Mouse (Mus musculus) midbrain, embryonic 12.5 days (tissue): ENCODE results near the gene Ptdss2. TPM values are rescaled to one million over a fixed set of nuclear protein-coding genes. Genes with fewer than 3 reads are reported as not detected.

Experiments used
- ATAC-seq: fragments of 200-750 bp; cut with Nextera tagmentation; 2 replicates; pipeline ENCODE4 v1.8.0; 2017; ENCODE audit warnings: low read depth, moderate TSS enrichment, moderate library complexity; ENCODE audit not compliant: low FRiP score
- H3K27ac ChIP-seq: fragments of 300-500 bp; sonication (generic); replicated peaks from 2 replicates; pipeline ENCODE4 v1.5.1; 2016; ENCODE audit warnings: mild to moderate bottlenecking
- H3K27me3 ChIP-seq: fragments of 300-500 bp; sonication (generic); 2 replicates; pipeline ENCODE4 v1.6.1; 2016; ENCODE audit warnings: mild to moderate bottlenecking
- H3K36me3 ChIP-seq: fragments of 300-500 bp; sonication (generic); 2 replicates; pipeline ENCODE4 v1.6.1; 2016
- H3K4me1 ChIP-seq: fragments of 300-500 bp; sonication (generic); 2 replicates; pipeline ENCODE4 v1.6.1; 2016
- H3K4me2 ChIP-seq: fragments of 300-500 bp; sonication (generic); replicated peaks from 2 replicates; pipeline ENCODE4 v1.6.1; 2016; ENCODE audit warnings: mild to moderate bottlenecking, moderate library complexity
- H3K4me3 ChIP-seq: fragments of 300-500 bp; sonication (generic); 2 replicates; pipeline ENCODE4 v1.5.1; 2016; ENCODE audit warnings: mild to moderate bottlenecking
- H3K9ac ChIP-seq: fragments of 300-500 bp; sonication (generic); replicated peaks from 2 replicates; pipeline ENCODE4 v1.6.1; 2016; ENCODE audit warnings: mild to moderate bottlenecking, moderate library complexity
- H3K9me3 ChIP-seq: fragments of 300-500 bp; sonication (generic); 2 replicates; pipeline ENCODE4 v1.6.1; 2016; ENCODE audit warnings: mild to moderate bottlenecking
- WGBS: fragments of 180-500 bp; shearing (Covaris S2); methylation state at CpG from one replicate; pipeline ENCODE4 v1.1.7; 2016; 5-methylcytosine and 5-hydroxymethylcytosine counted together
- polyA plus RNA-seq: library from polyadenylated mRNA; unstranded; fragments of >200 nt; fragmentation: Nextera tagmentation; extraction: Ambion mirVana; gene quantifications from 2 replicates; pipeline ENCODE4 v1.2.1, GENCODE M21; 2016

The Ptdss2 gene
- polyA plus RNA-seq, 1 experiment from 2014 or later, result 67.5 TPM

DNA sequence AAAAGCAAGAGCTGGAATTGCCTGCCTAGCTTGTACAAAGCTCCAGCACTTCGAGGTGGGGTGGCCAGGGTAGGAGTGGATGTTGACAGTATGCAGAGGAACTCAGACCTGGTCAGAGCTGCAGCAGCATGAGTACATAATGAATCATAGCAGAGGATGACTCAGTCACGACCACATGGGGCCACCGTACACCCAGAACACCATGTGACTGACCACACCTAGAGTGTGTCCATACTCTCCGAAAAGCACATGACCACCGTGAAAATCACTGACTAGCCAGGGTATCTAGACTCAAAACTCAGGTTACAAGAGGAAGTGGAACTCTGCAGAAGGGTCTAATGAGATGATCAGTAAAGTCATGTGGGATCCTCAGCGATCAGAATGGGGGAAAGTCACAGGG lies 42.7 kb downstream of the Ptdss2 start:
- no peaks in the 10 kb centered on the region for H3K9me3 ChIP-seq
- H3K4me1 ChIP-seq, result peaks cover 14% of the 10 kb centered on the region
- H3K4me3 ChIP-seq, result no peak overlapping the region
- no peak overlapping the region for H3K9ac ChIP-seq
- no peak overlapping the region for H3K27ac ChIP-seq
- peaks cover 37% of the 10 kb centered on the region for H3K36me3 ChIP-seq
- WGBS, result 90% methylated on average over 6 of the region's 6 CpGs
- H3K27me3 ChIP-seq, result no peaks in the 10 kb centered on the region
- ATAC-seq, result no peak
- no peak overlapping the region for H3K4me2 ChIP-seq

DNA sequence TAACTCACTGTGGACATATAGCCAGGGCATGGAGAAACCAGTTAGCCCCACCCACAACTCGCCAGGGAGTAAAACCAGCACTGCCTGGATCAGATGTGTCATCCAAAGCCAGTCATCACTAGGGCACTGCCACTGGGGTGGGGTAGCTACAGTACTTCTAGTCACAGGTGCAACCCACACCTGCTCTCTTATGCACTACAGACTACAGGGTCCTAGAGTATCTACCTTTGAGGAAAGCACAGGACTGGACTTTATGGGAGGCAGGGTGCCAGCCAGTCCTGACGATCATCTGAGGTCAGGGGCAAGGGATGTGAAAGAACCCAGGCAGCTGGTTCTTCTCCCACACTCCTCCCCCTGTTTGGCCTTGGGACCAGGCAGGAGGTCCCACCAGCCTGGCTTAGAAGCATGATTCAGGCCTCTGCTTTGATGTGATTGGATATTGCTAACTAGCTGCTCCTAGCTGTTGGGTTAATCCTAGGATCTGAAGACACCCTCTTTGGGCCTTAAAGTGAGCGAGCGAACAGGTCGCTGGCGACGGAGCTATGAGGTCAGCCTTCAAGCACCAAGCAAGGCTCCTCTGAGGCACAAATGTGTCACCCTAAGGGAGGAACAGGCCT lies 45.8 kb downstream of the Ptdss2 start:
- peak overlapping the region; percentile 19 for H3K4me3 ChIP-seq
- WGBS, result 18% methylated on average over 7 of the region's 7 CpGs
- H3K36me3 ChIP-seq, result peaks cover 16% of the 10 kb centered on the region; the same call in 1 of the 2 replicates
- H3K27me3 ChIP-seq, result no peaks in the 10 kb centered on the region
- ATAC-seq, result no peak
- H3K27ac ChIP-seq, result no peak overlapping the region
- peaks cover 17% of the 10 kb centered on the region for H3K4me1 ChIP-seq
- H3K4me2 ChIP-seq, result peak overlapping the region; percentile 48
- H3K9me3 ChIP-seq, result no peaks in the 10 kb centered on the region
- peak overlapping the region; percentile 35 for H3K9ac ChIP-seq

- ATAC-seq, result no peak
- Histone ChIP-seq H3K27ac (no peak overlapping the region), H3K4me2 (peak overlapping the region; percentile 48), H3K4me3 (peak overlapping the region; percentile 19), H3K9ac (peak overlapping the region; percentile 35), H3K9me3 (no peaks in the 10 kb centered on the region), H3K27me3 (no peaks in the 10 kb centered on the region), H3K36me3 (peaks cover 11% of the 10 kb centered on the region; the same call in 1 of the 2 replicates), H3K4me1 (peaks cover 22% of the 10 kb centered on the region)
- 3% methylated on average over 22 of the region's 22 CpGs for WGBS
Observed at GRCm38 (mm10) chr7:141168518-141168953, 46.4 kb downstream of the Ptdss2 start.

DNA sequence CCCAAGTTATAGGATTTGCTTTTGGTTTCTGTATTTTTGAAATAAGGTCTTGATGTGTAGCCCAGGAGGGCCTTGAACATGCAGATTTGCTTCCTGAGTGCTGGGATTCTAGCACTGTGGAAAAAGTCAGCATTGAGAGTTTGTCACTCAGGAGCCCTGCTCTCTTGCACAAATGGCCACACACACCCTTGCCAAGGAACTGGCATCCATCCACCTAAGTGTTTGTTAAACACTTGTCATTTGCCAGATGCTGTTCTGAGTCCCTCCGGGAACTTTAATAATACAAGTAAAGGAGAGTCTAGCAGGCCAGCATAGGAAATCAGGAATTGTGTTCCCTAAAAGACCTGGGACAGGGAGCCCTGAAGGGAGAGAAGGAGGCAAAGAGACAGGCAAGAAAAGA lies 47.1 kb downstream of the Ptdss2 start:
- H3K4me1 ChIP-seq, result peaks cover 22% of the 10 kb centered on the region
- H3K27me3 ChIP-seq, result no peaks in the 10 kb centered on the region
- ATAC-seq, result no peak
- 0 out of 2 replicates have a peak, but pooled peaks cover 3% of the 10 kb centered on the region for H3K36me3 ChIP-seq
- 92% methylated on average over 1 of the region's 1 CpGs for WGBS
- no peaks in the 10 kb centered on the region for H3K9me3 ChIP-seq
- no peak overlapping the region for H3K9ac ChIP-seq
- no peak overlapping the region for H3K27ac ChIP-seq
- no peak overlapping the region for H3K4me3 ChIP-seq
- no peak overlapping the region for H3K4me2 ChIP-seq

GRCm38 (mm10) chr7:141169866-141170265 lies 47.7 kb downstream of the Ptdss2 start:
- no peak overlapping the region for H3K4me3 ChIP-seq
- no peaks in the 10 kb centered on the region for H3K36me3 ChIP-seq
- ATAC-seq, result no peak
- H3K9ac ChIP-seq, result no peak overlapping the region
- H3K27ac ChIP-seq, result no peak overlapping the region
- peaks cover 22% of the 10 kb centered on the region for H3K4me1 ChIP-seq
- H3K4me2 ChIP-seq, result no peak overlapping the region
- no peaks in the 10 kb centered on the region for H3K27me3 ChIP-seq
- H3K9me3 ChIP-seq, result no peaks in the 10 kb centered on the region

DNA sequence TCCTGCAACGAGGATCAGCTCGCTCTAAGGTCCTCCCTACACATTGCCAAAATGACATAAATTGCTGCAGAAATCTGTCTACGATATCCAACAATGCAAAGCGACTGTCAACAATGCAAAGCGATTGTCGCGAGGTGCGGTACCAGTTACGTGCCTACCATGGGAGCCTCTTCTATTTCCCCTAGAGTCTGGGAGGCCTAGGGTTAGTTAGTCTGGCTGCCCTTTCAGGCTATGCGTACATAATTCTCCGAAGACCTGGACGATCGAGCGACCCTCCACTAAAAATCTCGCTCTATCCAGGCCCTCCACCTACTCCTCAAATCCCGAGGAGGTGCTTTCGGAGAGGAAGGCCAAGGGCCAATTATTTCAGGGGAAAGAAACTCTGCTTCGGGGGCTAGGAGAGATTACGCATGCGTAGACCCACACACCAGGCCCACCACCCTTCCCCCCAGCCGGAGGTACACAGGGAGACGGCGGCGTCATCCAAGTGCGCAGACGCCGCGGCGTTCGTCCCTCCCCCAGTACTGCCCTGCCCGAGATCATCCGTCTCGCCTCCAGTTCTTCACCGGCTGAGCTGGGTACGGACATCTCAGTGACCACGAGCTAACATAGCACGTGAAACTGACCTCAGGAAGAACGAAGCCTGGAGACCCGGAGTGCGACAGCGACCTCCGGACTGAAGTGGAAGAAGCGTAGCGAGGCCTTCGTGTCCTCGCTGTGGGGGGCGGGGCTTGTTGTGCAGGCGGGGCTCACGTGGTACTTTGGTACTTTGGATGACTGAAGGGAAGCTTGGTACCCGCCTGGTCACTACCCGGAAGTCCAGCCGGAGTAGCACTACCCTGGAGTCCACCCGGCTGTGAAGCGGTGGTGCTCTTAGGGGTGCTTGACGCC lies 50.2 kb downstream of the Ptdss2 start, which contains the start of gene Rnh1:
Rnh1 (minus strand) TSS at position 742 of the 891 bp plus-strand sequence.
- Histone ChIP-seq H3K4me1 (peaks cover 22% of the 10 kb centered on the region), H3K9ac (peak within 1 kb of the TSS; percentile 62), H3K36me3 (no peaks in the 10 kb centered on the region), H3K4me2 (peak within 1 kb of the TSS; percentile 55), H3K27ac (peak within 1 kb of the TSS; percentile 92), H3K4me3 (peak within 1 kb of the TSS; percentile 53), H3K9me3 (no peaks in the 10 kb centered on the region), H3K27me3 (0 out of 2 replicates have a peak, but pooled peaks cover 4% of the 10 kb centered on the region)
- WGBS, result 3% methylated on average over 55 of the region's 55 CpGs
- peak; percentile 98 for ATAC-seq

GRCm38 (mm10) chr7:141173323-141173850 lies 51.2 kb downstream of the Ptdss2 start:
- Histone ChIP-seq H3K4me3 (peak overlapping the region; percentile 53; the same call in 1 of the 2 replicates), H3K9me3 (no peaks in the 10 kb centered on the region), H3K4me1 (peaks cover 15% of the 10 kb centered on the region), H3K36me3 (no peaks in the 10 kb centered on the region), H3K9ac (no peak overlapping the region), H3K27ac (no peak overlapping the region), H3K4me2 (peak overlapping the region; percentile 55), H3K27me3 (0 out of 2 replicates have a peak, but pooled peaks cover 4% of the 10 kb centered on the region)
- no peak for ATAC-seq
- 93% methylated on average over 5 of the region's 5 CpGs for WGBS

GRCm38 (mm10) chr7:141175068-141175467 lies 52.9 kb downstream of the Ptdss2 start:
- no peak overlapping the region for H3K27ac ChIP-seq
- no peaks in the 10 kb centered on the region for H3K9me3 ChIP-seq
- 0 out of 2 replicates have a peak, but pooled peaks cover 4% of the 10 kb centered on the region for H3K27me3 ChIP-seq
- no peak for ATAC-seq
- no peak overlapping the region for H3K9ac ChIP-seq
- H3K4me1 ChIP-seq, result peaks cover 8% of the 10 kb centered on the region
- no peak overlapping the region for H3K4me2 ChIP-seq
- no peak overlapping the region for H3K4me3 ChIP-seq
- H3K36me3 ChIP-seq, result no peaks in the 10 kb centered on the region
- WGBS, result 92% methylated on average over 4 of the region's 4 CpGs

DNA sequence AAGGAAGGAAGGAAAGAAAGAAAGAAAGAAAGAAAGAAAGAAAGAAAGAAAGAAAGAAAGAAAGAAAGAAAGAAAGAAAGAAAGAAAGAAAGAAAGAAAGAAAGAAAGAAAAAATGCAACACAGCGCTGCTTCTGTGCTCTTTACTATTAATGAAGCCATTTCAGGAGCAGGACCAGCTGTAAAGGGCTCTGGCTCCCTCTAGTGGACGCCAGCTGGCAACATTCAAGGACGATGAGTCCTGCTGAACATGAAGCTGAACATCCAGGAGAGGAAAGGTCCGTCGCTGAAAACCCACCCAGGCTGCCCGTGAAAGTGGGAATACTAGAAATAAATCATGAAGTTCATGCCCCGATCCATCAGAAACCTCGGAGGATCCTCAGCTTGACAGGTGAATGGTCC lies 54.0 kb downstream of the Ptdss2 start:
- no peak for ATAC-seq
- Histone ChIP-seq H3K4me2 (no peak overlapping the region), H3K9ac (no peak overlapping the region; the same call in 1 of the 2 replicates), H3K27ac (no peak overlapping the region), H3K27me3 (0 out of 2 replicates have a peak, but pooled peaks cover 4% of the 10 kb centered on the region), H3K9me3 (no peaks in the 10 kb centered on the region), H3K4me1 (peaks cover 8% of the 10 kb centered on the region), H3K4me3 (no peak overlapping the region), H3K36me3 (no peaks in the 10 kb centered on the region)
- 2% methylated on average over 8 of the region's 8 CpGs for WGBS

- 81% methylated on average over 3 of the region's 3 CpGs for WGBS
- no peak overlapping the region for H3K4me2 ChIP-seq
- no peak overlapping the region for H3K27ac ChIP-seq
- no peak for ATAC-seq
- H3K27me3 ChIP-seq, result no peaks in the 10 kb centered on the region
- H3K4me3 ChIP-seq, result no peak overlapping the region
- H3K36me3 ChIP-seq, result peaks cover 36% of the 10 kb centered on the region
- peaks cover 15% of the 10 kb centered on the region for H3K4me1 ChIP-seq
- H3K9me3 ChIP-seq, result no peaks in the 10 kb centered on the region
- H3K9ac ChIP-seq, result no peak overlapping the region
Observed at GRCm38 (mm10) chr7:141188194-141188593, 66.0 kb downstream of the Ptdss2 start.

- ATAC-seq, result no peak
- H3K4me2 ChIP-seq, result no peak overlapping the region
- H3K36me3 ChIP-seq, result peaks cover 36% of the 10 kb centered on the region
- H3K27me3 ChIP-seq, result no peaks in the 10 kb centered on the region
- no peak overlapping the region for H3K4me3 ChIP-seq
- 90% methylated on average over 3 of the region's 3 CpGs for WGBS
- no peak overlapping the region for H3K9ac ChIP-seq
- H3K4me1 ChIP-seq, result peaks cover 17% of the 10 kb centered on the region
- no peaks in the 10 kb centered on the region for H3K9me3 ChIP-seq
- H3K27ac ChIP-seq, result no peak overlapping the region
Observed at GRCm38 (mm10) chr7:141188733-141189132, 66.6 kb downstream of the Ptdss2 start.

DNA sequence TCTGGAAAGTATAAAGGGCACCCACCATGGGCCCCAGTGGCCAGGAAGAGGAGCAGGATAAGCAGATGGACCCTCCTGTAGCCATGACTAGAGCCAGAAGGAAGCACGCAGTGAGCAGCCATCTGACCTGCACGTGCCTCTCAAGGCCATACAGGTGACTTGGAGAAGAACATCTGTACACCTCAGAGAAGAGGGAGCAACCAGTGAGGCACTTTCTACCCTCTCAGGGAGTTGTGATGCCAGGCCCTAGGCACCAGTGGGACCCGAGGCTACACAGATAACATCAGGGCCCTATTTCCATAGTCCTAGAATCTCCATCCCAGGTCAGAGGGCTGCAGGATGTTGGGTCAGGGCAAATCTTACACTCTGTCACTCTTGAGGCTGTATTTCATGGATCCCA lies 68.0 kb downstream of the Ptdss2 start:
- ATAC-seq, result no peak
- H3K4me1 ChIP-seq, result peaks cover 19% of the 10 kb centered on the region

More for the DNA sequence above, 68.0 kb downstream of the Ptdss2 start:
- 85% methylated on average over 3 of the region's 3 CpGs for WGBS
- Histone ChIP-seq H3K9me3 (no peaks in the 10 kb centered on the region), H3K9ac (no peak overlapping the region), H3K4me2 (no peak overlapping the region), H3K27me3 (no peaks in the 10 kb centered on the region), H3K4me3 (no peak overlapping the region), H3K27ac (no peak overlapping the region), H3K36me3 (peaks cover 36% of the 10 kb centered on the region)
